Mouse (Mus musculus) MEL (cell line): ENCODE results near the gene Dnaic1. TPM values are rescaled to one million over a fixed set of nuclear protein-coding genes. Genes with fewer than 3 reads are reported as not detected.

Experiments
- DNase-seq: peaks from one replicate; pipeline ENCODE4 v3.0.0; 2011; ENCODE audit warnings: low read depth, low spot score
- H3K27ac ChIP-seq: 2 replicates; pipeline ENCODE4 v1.5.1; 2012; ENCODE audit warnings: low read depth, mild to moderate bottlenecking, control low read depth, low read length, moderate library complexity; ENCODE audit not compliant: control insufficient read depth
- H3K27me3 ChIP-seq, 2 experiments: fragments of 150-350 bp in 1 of 2; sonication (generic) in 1 of 2; 2 replicates each; pipeline ENCODE4 v1.6.1; 2012; ENCODE audit warnings: low read length in 2 of 2, mild to moderate bottlenecking in 2 of 2, improper control_type of control experiment in 1 of 2, moderate library complexity in 1 of 2; ENCODE audit not compliant: insufficient read depth in 2 of 2, control insufficient read depth in 1 of 2
- H3K36me3 ChIP-seq, 2 experiments: 2 replicates each; pipeline ENCODE4 v1.6.1; 2012 to 2014; ENCODE audit warnings: low read length in 2 of 2, improper control_type of control experiment in 1 of 2, inconsistent platforms in 1 of 2, mild to moderate bottlenecking in 1 of 2; ENCODE audit not compliant: insufficient read depth in 2 of 2, control insufficient read depth in 1 of 2
- H3K4me1 ChIP-seq, 2 experiments: fragments of 150-350 bp in 1 of 2; sonication (generic) in 1 of 2; 2 replicates each; pipeline ENCODE4 v1.6.1; 2012; ENCODE audit warnings: low read length in 2 of 2, improper control_type of control experiment in 1 of 2, mild to moderate bottlenecking in 1 of 2; ENCODE audit not compliant: insufficient read depth in 2 of 2, control insufficient read depth in 1 of 2
- H3K4me3 ChIP-seq, 2 experiments: fragments of 150-350 bp in 1 of 2; sonication (generic) in 1 of 2; 2 replicates each; pipeline ENCODE4 v1.5.1; 2012; ENCODE audit warnings: low read depth in 2 of 2, low read length in 2 of 2, mild to moderate bottlenecking in 2 of 2, moderate library complexity in 2 of 2, control low read depth in 1 of 2, improper control_type of control experiment in 1 of 2; ENCODE audit not compliant: control insufficient read depth in 1 of 2, insufficient read depth in 1 of 2
- H3K79me2 ChIP-seq: 2 replicates; pipeline ENCODE4 v1.6.1; 2012; ENCODE audit warnings: mild to moderate bottlenecking, low read length, moderate library complexity; ENCODE audit not compliant: control insufficient read depth, poor library complexity, insufficient read depth
- H3K9ac ChIP-seq: 2 replicates; pipeline ENCODE4 v1.6.1; 2012; ENCODE audit warnings: low read depth, mild to moderate bottlenecking, control low read depth, low read length, moderate library complexity; ENCODE audit not compliant: control insufficient read depth, poor library complexity, severe bottlenecking
- H3K9me3 ChIP-seq: fragments of 150-350 bp; sonication (generic); replicated peaks from 2 replicates; pipeline ENCODE4 v1.6.1; 2012; ENCODE audit warnings: mild to moderate bottlenecking, low read length, improper control_type of control experiment, moderate library complexity; ENCODE audit not compliant: insufficient read depth
- BHLHE40 ChIP-seq: IDR thresholded peaks from 2 replicates; pipeline ENCODE4 v1.6.1; 2012; ENCODE audit warnings: low read depth, mild to moderate bottlenecking, inconsistent platforms, low read length, improper control_type of control experiment, borderline replicate concordance
- CHD2 ChIP-seq: IDR thresholded peaks from 2 replicates; pipeline ENCODE4 v1.6.1; 2011; ENCODE audit warnings: low read length, improper control_type of control experiment
- E2F4 ChIP-seq: IDR thresholded peaks from 2 replicates; pipeline ENCODE4 v1.6.1; 2011; ENCODE audit warnings: low read depth, low read length, improper control_type of control experiment, borderline replicate concordance
- ELF1 ChIP-seq: IDR thresholded peaks from 2 replicates; pipeline ENCODE4 v1.6.1; 2014; ENCODE audit warnings: low read depth, mild to moderate bottlenecking, inconsistent platforms, low read length, improper control_type of control experiment, moderate library complexity
- GABPA ChIP-seq: IDR thresholded peaks from 2 replicates; pipeline ENCODE4 v1.6.1; 2012; ENCODE audit warnings: low read depth, mild to moderate bottlenecking, inconsistent platforms, low read length, improper control_type of control experiment, moderate library complexity
- HCFC1 ChIP-seq: IDR thresholded peaks from 2 replicates; pipeline ENCODE4 v1.6.1; 2012; ENCODE audit warnings: low read depth, mild to moderate bottlenecking, inconsistent platforms, low read length, improper control_type of control experiment, moderate library complexity
- MAFK ChIP-seq: IDR thresholded peaks from 2 replicates; pipeline ENCODE4 v1.6.1; 2011; ENCODE audit warnings: low read depth, mild to moderate bottlenecking, low read length, improper control_type of control experiment, borderline replicate concordance
- MEF2A ChIP-seq: IDR thresholded peaks from 2 replicates; pipeline ENCODE4 v1.6.1; 2014; ENCODE audit warnings: low read depth, mild to moderate bottlenecking, inconsistent platforms, low read length, improper control_type of control experiment; ENCODE audit not compliant: poor library complexity, insufficient replicate concordance, severe bottlenecking; ENCODE audit errors: extremely low read depth
- MXI1 ChIP-seq: IDR thresholded peaks from 2 replicates; pipeline ENCODE4 v1.6.1; 2011; ENCODE audit warnings: mild to moderate bottlenecking, low read depth, low read length, improper control_type of control experiment
- MYC ChIP-seq: IDR thresholded peaks from 2 replicates; pipeline ENCODE4 v1.6.1; 2011; ENCODE audit warnings: low read depth, mild to moderate bottlenecking, low read length, improper control_type of control experiment, moderate library complexity
- NELFE ChIP-seq: IDR thresholded peaks from 2 replicates; pipeline ENCODE4 v1.6.1; 2011; ENCODE audit warnings: low read depth, low read length, improper control_type of control experiment
- POLR2A ChIP-seq, 2 experiments: IDR thresholded peaks; 2 replicates each; pipeline ENCODE4 v1.6.1; 2011 to 2012; ENCODE audit warnings: low read length in 2 of 2, mild to moderate bottlenecking in 2 of 2, control low read depth in 1 of 2, improper control_type of control experiment in 1 of 2, low read depth in 1 of 2, moderate library complexity in 1 of 2; ENCODE audit not compliant: control insufficient read depth in 1 of 2, insufficient read depth in 1 of 2, poor library complexity in 1 of 2
- POLR2AphosphoS2 ChIP-seq: IDR thresholded peaks from 2 replicates; pipeline ENCODE4 v1.6.1; 2011; ENCODE audit warnings: low read length, improper control_type of control experiment
- RAD21 ChIP-seq: IDR thresholded peaks from 2 replicates; pipeline ENCODE4 v1.6.1; 2011; ENCODE audit warnings: mild to moderate bottlenecking, low read depth, low read length, improper control_type of control experiment
- RCOR1 ChIP-seq: IDR thresholded peaks from 2 replicates; pipeline ENCODE4 v1.6.1; 2012; ENCODE audit warnings: low read depth, mild to moderate bottlenecking, inconsistent platforms, low read length, improper control_type of control experiment
- USF1 ChIP-seq: IDR thresholded peaks from 2 replicates; pipeline ENCODE4 v1.6.1; 2014; ENCODE audit warnings: low read depth, mild to moderate bottlenecking, inconsistent platforms, low read length, improper control_type of control experiment, moderate library complexity
- ZC3H11A ChIP-seq: IDR thresholded peaks from 2 replicates; pipeline ENCODE4 v1.6.1; 2012; ENCODE audit warnings: low read depth, mild to moderate bottlenecking, inconsistent platforms, low read length, improper control_type of control experiment
- ZNF384 ChIP-seq: IDR thresholded peaks from 2 replicates; pipeline ENCODE4 v1.6.1; 2012; ENCODE audit warnings: low read depth, mild to moderate bottlenecking, inconsistent platforms, low read length, improper control_type of control experiment
- polyA plus RNA-seq, 2 experiments: library from polyadenylated mRNA; stranded (reverse) in 1 of 2; unstranded in 1 of 2; fragments of >175 nt in 1 of 2; fragments of >200 nt in 1 of 2; gene quantifications; 2 replicates each; pipeline versions ENCODE4 v1.2.1 to v1.2.4; 2012; ENCODE audit warnings: low replicate concordance in 2 of 2, low read depth in 1 of 2; ENCODE audit not compliant: insufficient read length in 2 of 2, insufficient read depth in 1 of 2, missing spikeins in 1 of 2
- total RNA-seq: library from RNA; depleted of rRNA; stranded (reverse); fragments of 300-350 nt; gene quantifications from 2 replicates; pipeline ENCODE4 v1.2.3, GENCODE M21; 2012

Gene Dnaic1
- total and polyA plus RNA-seq, 3 experiments: not detected

DNA sequence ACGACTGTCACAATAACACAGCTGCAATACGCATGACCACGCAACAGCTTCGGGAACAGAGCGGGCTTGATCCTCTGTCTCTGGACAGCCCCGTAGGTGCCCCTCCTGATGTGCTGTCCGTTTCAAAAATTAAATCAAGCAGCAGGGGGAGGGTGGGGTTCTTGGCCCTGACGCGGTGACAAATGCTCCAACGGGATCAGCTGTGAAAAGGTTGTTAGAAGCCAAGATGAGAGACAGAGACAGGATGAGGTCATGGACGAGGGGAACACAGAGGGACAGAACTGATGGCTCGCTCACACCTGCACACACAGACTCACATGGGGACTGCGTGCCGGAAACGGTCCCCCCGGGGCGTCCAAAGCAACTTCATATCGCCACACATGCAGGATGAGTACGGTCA lies 103.6 kb downstream of the Dnaic1 start:
- no peak for DNase-seq
- Histone ChIP-seq H3K9me3 (no peaks in the 10 kb centered on the region), H3K27me3 (no peaks in the 10 kb centered on the region; a peak in 1 of 4 replicates), H3K4me1 (no peaks in the 10 kb centered on the region), H3K9ac (no peak overlapping the region), H3K27ac (no peak overlapping the region), H3K36me3 (no peaks in the 10 kb centered on the region), H3K4me3 (no peak overlapping the region)
- TF ChIP-seq POLR2A (IDR thresholded peaks at IDR 0.05; ENCODE audit: control insufficient read depth in 1 of 2, insufficient read depth in 1 of 2, low read depth in 1 of 2, low read length in 2 of 2, poor library complexity in 1 of 2) (no peak), E2F4 (no peak), POLR2AphosphoS2 (no peak), HCFC1 (no peak), CHD2 (no peak), MYC (no peak), MXI1 (no peak)
- TF ChIP-seq, all 39 proteins: peak for 0
- H3K79me2 ChIP-seq: no peaks in the 10 kb centered on the region

DNA sequence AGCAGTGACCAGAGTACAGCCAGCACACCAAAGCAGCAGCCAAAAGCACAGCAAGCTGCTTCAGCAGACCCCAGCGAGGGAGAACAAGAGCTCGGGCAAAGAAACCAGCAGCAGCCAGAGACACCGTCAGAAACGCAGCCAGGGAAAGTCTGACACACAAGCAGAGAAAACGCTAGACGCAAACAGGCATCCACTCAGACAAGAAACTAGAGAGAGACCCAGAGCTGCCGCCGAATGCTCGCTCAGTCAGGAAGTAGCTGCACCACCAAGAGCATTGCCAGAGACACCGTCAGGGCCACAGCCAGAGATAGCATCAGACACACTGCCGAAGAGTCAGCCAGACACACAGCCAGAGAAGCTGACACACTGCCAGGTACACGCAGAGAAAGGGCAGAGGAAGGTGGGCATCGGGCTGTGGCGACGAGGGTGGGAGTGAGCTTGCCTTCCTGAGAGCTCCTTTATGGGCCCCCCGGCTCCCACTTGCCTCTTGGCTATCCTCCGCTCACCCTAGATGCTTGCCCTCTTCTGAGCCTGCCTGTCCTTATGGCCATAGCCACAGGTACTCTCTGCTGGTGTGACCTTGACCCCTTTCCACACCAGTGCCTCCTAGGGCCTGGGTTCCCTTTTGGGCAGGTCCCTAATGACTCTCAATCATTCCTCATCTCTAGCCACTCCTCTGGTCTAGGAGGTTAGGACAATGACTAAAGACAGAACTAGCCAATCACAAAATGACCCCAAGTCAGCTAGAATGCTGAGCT lies 106.9 kb downstream of the Dnaic1 start:
- H3K27me3 ChIP-seq: no peaks in the 10 kb centered on the region; a peak in 1 of 4 replicates
- no peaks in the 10 kb centered on the region for H3K79me2 ChIP-seq
- H3K9me3 ChIP-seq: no peaks in the 10 kb centered on the region
- no peak overlapping the region for H3K27ac ChIP-seq
- H3K4me3 ChIP-seq: no peak overlapping the region
- DNase-seq: no peak
- TF ChIP-seq ZC3H11A (no peak), MYC (no peak), RAD21 (no peak), RCOR1 (no peak)
- H3K9ac ChIP-seq: no peak overlapping the region
- H3K4me1 ChIP-seq: no peaks in the 10 kb centered on the region
- no peaks in the 10 kb centered on the region for H3K36me3 ChIP-seq

DNA sequence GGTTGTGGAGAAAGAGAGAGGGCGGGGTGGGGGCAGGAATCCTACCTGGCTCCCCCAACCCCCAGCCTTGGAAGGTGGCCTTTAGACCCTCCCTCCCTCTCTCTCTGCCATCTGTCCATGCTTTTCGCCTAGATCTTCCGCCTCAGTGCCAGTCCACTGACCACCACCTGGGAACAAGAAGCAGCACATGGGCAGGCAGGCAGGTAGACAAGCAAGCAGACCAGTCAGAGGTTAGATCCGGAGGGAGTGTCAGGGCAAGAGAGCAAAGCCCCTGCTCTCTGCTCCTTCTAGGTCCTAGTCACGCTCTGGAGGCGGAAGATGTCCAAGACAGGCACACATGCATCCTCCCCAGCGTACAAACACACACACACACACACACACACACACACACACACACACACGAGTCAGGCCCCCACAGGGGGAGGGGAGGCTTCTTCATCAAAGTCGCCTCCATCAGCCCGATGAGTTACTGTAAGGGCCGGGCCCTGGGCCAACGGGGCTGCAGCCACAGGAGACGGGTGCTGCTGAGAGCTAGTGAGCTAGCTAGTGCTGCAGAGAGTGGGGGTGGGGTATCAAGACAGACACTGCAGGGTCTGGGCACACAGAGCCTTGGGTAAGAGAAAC lies 107.5 kb downstream of the Dnaic1 start:
- no peak overlapping the region for H3K9ac ChIP-seq
- H3K79me2 ChIP-seq: no peaks in the 10 kb centered on the region

More for the DNA sequence above, 107.5 kb downstream of the Dnaic1 start:
- TF ChIP-seq ZC3H11A: no peak
- TF ChIP-seq BHLHE40: no peak
- TF ChIP-seq MXI1: no peak
- TF ChIP-seq RCOR1: no peak
- no peak for TF ChIP-seq CHD2
- TF ChIP-seq ELF1: no peak
- no peak for TF ChIP-seq USF1
- no peak for TF ChIP-seq ZNF384
- no peak for TF ChIP-seq MAFK
- TF ChIP-seq GABPA: no peak
- no peak for TF ChIP-seq NELFE
- TF ChIP-seq MEF2A: no peak
- TF ChIP-seq E2F4: no peak
- Histone ChIP-seq H3K27ac (no peak overlapping the region), H3K4me3 (no peak overlapping the region), H3K27me3 (no peaks in the 10 kb centered on the region; a peak in 1 of 4 replicates), H3K36me3 (no peaks in the 10 kb centered on the region), H3K4me1 (no peaks in the 10 kb centered on the region), H3K9me3 (no peaks in the 10 kb centered on the region)
- DNase-seq: no peak
